Mouse (Mus musculus) cerebellum, postnatal 36 days (tissue): Measurements from ENCODE around the gene Syne3.

ENCODE experiments used
- DNase-seq, 2 experiments: peaks; one replicate each; pipeline ENCODE4 v3.0.0; 2021 to 2022; ENCODE audit warnings: mixed read lengths in 2 of 2

Gene Syne3

DNA sequence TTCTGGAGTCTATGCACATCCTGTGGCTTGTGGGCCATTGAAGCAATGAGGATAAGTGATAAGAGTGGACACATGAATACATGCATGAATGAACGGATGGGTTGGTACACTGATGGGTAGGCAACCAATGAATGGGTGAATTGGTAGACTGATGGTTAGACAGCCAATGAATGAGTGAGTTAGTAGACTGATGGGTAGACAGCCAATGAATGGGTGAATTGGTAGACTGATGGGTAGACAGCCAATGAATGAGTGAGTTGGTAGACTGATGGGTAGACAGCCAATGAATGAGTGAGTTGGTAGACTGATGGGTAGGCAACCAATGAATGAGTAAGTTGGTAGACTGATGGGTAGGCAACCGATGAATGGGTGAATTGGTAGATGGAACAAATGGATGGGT, 91.7 kb downstream of the Syne3 start:
- no peak for DNase-seq

DNA sequence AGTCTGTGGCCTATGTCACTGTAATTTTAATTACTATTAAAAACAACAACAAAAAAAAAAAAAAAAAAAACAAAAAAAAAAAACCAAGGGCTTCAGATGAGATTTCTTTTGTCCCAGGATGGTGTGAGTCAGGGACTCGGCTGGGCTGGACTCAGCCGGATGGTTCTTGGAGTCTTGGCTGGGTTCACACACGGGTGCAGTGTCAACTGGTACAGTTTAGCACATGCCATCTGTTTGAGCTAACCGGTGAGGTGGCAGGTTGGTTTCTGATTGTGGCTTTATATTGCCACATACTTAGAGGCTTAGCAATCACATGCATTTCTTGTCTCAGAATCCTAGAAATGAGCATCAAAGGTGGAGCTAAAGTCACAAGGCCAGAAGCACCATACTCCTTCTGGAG, 92.3 kb downstream of the Syne3 start:
- peak; percentile 33 to 35 for DNase-seq

DNA sequence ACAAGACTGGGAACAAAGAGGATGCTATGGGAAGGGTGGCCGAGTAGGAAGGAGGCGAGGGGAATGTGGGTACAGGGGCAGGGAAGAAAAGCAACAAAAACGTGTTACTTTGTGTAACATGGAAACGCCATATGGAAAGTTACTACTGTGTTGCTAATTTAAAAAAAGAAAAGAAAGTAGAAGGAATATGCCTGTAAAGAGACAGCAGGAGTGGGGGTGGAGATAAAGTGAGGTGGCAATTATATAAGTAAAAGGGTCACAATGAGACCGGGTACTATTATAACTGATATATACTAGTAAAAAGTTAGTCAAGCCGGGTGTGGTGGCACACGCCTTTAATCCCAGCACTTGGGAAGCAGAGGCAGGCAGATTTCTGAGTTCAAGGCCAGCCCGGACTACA, 92.8 kb downstream of the Syne3 start:
- DNase-seq: no peak

DNA sequence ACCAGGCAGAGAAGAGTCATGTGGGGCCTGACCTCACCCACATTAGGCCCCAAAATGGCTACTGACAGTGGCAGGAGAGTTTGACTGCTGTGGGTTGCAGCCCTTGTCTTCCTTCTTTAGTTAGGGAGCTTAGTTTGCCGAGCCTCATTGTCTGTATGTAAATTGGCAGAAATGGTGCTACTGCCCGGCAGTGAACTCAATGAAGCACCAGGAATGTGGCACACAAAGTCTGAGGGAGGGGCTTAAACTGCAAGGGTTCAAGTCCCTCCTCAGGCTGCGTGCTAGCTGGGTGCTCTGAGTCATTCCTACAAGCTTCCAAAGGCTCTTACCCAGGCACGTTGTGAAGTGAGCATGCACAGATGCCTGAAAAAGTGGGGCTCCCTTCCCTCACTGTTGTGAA, 93.9 kb downstream of the Syne3 start:
- DNase-seq: no peak

DNA sequence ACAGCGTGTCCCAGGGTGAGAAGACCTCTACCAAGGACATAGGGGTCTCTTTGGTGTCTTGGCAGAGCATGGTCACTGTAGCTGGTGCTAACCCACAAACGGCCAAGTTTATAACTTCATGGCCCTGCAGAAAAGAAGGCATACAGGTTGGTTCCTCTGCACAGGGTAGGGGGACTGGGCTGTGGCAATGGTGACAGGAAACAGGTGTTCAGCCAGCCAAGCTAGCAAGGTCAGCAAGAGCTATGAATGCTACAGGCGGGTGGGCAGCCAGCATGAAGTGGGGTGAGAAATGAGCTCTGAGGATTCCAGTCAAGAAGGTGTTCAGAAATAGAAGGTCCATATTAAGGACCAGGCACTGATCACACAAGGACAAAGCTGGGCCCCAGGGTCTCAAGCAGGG, 96.6 kb downstream of the Syne3 start:
- no peak for DNase-seq

DNA sequence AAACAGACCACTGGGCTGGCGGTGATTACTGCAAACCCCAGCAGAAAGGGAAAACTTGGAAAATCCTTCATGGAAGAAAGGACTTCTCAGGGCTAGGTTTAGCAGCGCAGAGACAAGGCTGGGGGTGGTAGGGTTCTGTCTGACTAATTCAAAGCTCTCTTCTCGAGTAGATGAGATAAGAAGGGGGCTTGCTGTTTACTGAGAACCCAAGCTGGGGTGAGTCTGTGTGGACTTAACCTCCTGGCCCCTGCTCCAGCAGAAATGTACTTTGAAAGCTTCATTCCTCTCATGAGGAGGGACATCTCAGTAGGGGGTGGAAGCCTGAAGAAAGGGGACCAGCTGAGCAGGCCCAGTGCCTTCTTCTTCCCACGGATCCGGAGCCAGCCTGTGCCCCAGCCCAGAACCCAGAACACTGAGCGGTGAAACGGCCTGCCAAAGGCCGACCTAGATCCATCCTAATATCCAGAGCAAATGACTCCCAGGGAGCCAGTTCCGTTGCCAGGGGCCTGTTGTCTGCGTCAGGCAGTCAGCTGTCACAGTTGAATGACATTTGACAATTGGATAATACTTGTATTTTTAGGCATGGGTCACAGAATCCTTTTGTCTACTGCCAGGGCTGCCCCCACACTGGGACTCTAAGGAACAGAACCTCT, 97.2 kb downstream of the Syne3 start:
- DNase-seq: peak; percentile 25

DNA sequence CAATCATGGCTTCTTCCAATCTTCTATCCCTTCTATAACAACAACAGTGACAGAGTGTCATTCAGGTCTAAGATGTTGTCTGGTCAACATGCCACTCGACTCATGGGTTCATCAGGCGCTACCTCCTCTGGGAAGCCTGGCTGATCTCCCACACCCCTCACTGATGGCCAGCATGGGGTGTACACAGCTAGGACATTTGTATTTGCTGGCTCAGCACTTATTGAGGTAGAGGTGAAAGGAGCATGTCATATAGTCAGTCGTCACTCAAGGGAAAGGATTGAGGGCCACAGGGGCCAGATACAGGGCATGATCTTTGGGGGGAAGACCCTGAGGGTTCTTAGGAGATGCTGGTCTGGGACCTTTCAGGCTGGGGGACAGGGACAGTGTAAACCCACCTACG, 99.9 kb downstream of the Syne3 start:
- DNase-seq: no peak

DNA sequence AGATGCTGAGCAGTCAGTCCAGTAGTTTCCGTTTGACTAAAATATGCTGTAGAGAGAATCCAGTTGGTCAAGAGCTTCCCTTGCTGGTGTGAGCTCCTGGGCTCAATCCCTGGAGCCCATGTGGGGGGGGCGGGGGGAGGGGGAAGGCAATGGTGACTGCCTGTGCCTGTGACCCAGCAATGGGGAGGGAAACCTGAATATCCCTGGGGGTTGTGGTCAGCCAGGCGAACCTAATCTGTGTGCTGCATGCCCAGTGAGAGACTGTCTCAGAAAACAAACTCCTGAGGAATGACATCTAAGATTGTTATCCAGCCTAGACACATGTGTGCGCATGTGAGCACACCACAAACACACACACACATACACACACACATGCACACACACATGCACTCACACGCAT, 100.6 kb downstream of the Syne3 start:
- DNase-seq: no peak

DNA sequence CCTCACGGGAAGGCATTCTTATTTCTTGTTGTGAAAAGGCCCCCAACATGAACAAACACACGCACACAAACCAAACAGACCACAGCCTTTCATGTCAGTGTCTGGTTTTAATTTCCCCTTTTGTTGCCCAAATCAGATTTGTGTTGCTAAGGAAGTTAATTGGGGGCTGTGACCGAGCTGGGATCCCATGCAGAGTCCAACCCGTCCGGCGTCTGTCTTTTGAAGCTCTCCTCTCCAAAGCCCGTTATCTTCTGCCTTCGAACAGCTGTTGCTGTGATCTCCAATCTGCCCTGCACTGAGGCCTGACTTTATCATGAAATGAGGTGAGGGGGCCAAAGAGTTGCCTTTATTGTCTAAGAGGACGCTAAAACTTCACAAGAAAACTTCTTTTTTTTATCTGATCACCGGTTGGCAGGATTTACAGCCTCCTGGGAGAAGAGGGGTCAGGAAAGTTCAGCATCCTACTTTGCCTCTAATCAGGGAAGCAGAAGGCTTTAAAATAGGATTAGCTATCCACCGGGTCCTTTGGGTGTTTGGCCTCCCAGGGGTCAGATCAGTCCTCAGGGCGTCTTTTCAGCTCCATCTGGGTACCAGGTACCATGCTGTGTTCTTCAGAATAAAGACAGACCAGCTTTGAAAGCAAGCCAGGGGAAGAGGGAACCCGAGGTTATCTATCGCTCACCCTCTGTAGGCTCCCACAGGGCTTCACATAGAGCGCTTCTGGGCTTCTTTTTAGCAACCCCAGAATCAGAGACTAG, 101.4 kb downstream of the Syne3 start:
- DNase-seq: no peak

DNA sequence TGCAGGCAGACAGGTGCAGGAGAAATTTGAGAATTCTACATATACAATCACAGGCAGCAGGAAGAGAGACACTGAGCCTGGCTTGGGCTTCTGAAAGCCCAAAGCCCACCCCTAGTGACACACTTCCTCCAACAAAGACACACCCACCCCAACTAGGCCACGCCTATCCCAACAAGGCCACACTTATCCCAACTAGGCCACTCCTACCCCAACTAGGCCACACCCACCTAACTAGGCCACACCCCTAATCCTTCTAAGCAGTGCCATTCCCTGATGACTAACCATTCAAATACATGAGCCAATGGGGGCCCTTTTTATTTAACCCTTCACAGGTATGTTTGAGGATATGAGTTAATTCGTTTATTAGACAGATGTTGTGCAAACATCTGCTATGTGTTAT, 102.5 kb downstream of the Syne3 start:
- DNase-seq: no peak

DNA sequence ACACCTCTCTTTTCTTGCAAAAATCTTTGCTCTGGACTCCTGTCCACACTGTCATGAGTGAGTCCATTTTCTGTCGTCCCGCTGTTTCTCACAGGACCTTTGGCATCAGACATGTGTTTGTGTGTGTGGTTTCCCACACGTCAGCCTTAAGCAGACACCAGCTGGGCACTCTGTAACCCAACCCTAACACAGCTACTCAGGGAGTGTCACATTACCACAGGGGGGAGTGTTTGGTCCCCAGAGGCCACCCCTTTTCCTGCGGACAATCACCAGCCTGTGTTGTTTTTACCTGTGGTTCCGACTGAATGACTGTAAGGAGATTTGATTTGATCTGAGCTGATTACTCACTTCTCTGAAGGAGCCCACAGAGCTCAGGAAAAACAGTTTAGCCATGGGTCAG, 105.5 kb downstream of the Syne3 start:
- DNase-seq: no peak

DNA sequence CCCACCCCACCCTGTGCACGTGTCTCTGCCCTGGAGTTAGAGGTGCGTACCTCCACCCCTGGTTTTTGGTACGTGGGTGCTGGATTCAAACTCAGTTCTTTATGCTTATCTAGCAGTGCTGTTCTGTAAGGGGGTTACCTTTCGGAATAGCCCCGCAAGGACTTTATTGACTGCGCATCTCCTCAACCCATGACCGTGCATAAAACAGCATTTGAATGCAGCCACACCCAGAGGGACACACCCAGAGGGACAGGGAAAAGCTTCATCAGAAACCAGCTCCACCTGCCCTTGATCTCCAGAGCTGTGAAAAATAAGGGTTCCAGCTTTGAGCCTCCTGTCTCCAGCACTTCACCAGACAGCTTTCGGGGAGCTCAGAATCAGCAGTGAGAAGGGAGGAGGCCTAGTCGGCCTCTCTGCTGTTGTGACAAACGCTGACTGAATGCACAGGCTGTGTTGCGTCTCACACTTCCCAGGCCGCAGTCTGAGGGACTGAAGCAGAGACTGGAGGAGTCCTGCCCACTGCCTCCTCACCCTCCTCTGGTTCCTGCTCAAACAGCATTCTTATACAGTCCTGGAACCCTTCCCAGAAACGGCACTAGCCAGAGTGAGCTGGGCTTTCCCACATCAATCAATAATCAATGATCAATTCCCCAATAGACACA, 107.1 kb downstream of the Syne3 start:
- no peak for DNase-seq

DNA sequence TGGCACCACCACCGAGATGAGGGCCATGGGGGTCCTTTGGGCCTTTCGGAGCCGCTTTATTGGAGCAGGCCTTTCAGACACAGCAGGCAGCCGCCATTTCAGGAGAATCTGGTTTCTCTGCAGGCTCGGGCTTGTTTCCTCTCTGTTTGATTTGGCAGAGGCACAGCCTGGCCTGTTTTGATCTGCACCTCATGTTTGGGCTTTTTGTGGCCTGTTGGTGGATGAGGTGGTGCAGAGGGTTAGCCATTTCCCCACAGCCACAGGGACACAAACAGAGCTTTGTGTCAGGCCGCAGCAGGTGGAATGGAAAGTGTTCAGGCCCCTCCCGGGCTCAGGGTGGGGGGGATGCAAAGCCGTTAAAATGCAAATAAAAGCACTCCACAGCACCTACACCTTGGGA, 108.3 kb downstream of the Syne3 start:
- DNase-seq: peak in 1 of 2 experiments; percentile 14

DNA sequence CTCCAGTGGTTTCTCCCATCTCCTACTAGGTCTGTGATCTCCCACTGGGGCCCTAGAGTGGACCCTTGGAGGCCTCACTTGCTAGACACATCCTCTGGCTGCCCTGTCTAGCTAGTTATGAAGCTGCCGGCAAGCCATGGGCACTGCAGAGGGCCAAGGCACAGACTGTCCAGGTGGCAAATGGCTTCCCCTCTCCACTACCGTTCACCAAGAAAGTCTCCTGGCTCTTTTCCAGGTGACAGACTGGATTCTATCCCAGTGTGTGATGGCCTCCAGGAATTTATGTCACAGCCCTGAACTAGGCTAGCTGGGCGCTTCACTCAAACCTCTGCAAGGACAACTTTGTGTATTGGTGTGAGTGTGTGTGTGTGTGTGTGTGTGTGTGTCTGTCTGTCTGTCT, 109.8 kb downstream of the Syne3 start:
- peak; percentile 51 to 60 for DNase-seq

DNA sequence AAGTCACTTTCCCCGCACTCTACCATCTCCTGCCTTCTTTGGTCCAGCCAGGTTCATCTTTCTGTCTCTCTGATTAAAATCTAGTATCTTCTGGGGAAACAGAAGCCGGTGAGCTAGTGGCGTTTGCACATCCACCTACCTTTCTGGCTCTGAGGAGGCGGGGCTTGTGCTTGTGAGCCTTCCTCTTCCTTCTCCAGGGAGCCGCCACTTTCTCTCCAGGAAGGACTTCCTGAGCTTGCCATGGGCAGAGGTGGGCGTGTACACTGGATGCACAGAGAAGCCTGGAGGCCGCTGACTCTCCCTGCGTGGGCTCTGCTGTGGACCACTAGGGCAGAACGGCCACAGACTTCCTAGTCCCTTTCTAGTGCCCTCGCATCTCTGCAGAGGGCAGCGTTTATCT, 110.4 kb downstream of the Syne3 start:
- DNase-seq: no peak

DNA sequence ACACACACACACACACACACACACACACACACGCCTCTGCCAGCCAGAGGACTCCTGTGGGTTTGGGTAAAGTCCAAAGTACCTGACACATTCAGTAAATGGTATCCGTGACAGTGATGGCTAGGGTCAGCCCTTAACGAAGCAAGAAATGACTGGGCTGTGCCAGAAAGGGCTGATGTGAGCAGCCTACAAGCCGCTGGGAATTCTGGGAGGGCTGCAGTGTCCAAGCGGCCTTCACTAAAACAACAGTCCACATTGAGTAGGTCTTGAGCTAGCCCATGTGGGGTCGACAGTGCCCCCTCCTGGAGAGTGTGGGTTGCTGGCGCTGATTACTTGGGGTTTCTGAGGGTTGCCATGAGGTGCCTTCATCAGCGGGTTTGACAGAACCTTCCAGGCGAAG, 110.9 kb downstream of the Syne3 start:
- peak in 1 of 2 experiments; percentile 10 for DNase-seq

DNA sequence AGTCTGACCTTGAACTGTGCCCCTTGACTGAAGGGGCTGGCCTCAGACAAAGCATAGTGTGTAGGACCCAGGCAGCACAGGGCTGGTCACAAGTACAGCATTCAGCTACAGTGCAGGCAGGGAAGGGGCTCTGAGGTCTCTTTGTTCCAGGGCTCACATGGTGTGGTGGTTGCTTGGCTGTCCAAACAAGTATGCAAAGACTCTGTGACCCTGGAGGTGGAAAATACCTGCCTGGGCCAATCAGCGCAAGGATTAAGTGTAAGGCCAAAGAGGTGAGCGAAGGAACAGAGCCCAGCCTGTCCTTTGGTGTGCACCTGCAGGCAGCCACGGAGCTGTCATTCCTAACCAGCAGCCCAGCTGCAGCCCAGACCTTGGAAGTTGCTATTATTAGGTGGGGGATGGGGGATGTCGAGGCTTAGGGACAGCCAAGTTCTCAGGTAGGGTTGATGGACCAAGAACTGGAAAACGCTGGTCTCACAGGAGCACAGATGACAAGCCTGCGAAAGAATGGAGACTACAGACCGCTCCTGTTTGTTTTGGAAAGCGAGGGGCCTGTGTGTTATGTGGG, 112.5 kb downstream of the Syne3 start:
- no peak for DNase-seq

DNA sequence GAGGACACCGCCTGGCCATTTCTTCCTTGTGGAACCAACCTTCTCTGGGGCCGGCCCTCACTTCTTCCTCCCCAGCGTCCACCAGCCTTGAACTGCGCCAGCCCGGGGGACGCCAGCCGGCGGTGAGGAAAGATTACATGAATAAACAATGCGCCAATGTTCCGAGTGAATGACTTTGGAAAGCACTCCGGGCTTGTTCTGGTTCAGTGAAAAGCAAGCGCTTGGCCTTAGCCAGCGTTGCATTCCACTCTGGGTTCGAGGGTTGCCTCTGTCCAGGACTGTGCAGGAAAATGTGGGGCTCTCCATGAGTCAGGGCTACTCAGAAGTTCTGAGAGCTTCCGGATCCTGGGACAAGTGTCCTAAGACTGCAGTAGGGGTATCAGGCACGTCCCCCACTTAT, 113.0 kb downstream of the Syne3 start:
- DNase-seq: no peak

DNA sequence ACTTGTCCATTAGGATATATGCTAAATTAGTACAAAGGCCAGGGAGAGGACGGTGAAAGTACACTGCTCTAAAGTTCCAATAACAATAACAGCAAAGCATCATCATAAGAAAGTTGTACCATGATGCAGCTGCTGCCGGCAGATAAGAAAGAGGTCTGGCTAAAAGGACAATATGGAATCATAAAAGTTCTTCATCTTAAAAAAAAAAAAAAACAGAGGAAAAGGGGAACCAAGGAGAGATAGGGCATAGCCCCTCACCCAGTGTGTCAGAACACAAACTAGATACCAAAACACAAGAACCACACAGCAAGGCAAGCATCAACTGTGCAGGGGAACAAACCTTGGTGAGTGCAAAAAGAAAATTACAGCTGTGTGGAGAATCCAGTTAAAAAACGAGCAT, 117.4 kb downstream of the Syne3 start:
- DNase-seq: no peak

DNA sequence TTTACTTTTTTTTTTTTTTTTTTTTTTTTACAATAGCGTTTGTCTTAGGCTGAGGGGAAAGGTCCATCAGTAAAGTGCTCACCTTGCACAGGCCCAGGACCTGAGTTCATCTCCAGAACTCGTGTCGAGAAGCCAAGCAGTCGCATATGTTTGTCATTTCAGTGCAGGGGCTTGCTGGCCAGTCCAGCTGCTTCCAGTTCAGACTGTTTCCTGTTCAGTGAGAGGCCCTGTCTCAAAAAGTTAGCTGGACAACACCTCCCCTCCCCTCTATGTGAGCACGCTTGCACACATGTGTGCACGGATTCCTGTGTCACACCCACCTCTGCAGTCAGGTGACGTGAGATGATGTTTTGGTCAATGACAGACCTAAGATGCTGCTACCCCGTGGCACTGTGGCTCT, 119.5 kb downstream of the Syne3 start:
- DNase-seq: no peak

DNA sequence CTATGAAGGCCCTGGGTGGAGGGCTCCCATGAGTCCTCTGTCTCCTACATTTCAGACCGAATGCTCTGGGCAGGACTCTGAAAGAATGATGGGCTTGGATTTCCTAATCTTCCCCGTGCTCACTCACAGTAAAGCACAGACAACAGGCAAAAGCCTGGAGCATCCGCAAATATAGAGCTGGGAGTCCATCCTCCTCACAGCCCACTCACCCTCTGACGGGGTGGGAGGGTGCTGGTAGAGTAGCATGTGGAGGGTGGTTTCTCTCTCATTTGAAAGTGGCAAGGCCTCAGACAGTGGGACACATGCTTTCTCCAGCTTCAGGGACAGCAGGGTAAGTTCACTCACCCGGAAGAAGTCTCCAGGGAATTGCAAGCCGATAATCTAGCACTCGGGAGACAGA, 123.5 kb downstream of the Syne3 start:
- DNase-seq: no peak

DNA sequence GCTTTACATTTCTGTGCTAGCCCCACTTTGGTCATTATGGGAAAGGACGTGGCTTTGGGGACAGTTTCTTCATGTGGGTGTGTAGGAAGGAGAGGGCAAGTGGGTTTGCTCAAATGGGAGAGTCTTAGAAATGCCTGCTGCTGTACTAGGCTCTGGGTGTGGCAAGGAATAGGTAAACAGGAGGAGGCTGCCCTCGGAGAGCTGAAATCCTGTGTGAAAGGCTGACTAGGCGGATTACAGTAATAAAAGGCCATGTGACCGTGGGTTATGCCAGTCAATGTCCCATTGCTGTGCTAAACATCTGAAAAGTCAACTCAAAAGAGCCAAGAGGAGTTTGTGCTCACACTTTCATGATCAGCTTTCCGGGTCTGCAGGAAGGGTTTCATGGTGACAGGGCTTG, 127.1 kb downstream of the Syne3 start:
- no peak for DNase-seq

DNA sequence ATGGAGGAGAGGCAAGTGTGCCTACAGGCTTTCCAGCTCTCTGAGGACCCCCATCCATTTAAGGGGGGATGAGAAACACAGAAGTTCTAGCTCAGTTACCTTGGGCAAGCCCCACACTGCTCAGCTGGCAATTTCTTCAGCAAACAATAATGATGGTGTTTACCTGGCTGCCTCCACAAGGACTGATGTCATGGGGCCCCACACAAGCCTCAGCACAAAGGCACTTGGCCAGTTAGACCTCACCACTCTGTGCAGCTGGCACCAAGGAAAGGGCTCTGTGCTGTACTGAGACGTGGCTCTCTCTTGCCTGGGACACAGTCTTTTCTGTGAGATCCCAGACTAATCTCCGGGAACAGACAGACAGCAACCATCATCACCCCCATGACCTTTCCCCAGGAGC, 127.5 kb downstream of the Syne3 start:
- DNase-seq: no peak

DNA sequence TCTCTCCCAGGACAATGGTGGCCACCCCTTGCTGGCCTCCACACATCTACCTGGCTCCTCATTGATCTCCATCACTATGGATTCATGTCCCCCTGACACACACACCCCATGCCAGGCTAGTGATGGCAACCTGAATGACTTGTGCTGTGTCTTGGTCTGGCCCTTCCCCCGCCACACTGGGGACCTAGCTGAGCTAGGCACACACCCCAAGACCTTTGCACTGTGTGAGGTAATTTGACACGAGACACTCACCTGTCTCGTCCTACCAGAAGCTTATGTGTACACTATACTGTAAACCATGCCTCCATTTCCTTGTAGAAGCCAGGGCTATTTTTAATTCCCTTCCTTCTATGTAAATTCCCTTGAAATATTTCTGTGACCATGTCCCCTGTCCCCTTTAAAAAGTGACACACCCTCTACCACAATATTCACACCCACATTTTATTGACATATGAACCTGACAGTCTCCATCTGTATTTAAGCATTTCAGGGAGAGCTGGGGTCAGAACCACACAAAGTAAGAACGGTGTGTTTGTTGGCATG, 128.0 kb downstream of the Syne3 start:
- no peak for DNase-seq
